Mouse (Mus musculus): Measurements from ENCODE around the gene 4930562C15Rik.
"Not testable (repeated sequence)": the region's sequence is repeated elsewhere in the genome, so short reads cannot be mapped to it uniquely, and the experiment has no call there.

Gene 4930562C15Rik

GRCm38 (mm10) chr16:4835191-4835590, at the start of gene 4930562C15Rik:
Gene 4930562C15Rik, plus strand, starts transcription at chr16:4835416.
- no peak for DNase-seq (ENCODE audit: low spot score in 2 of 2)

- DNase-seq (ENCODE audit: low spot score in 2 of 2) = no peak
These were observed 49.5 kb upstream of the 4930562C15Rik start for GRCm38 (mm10) chr16:4785706-4786105.

- no peak for DNase-seq (ENCODE audit: low spot score in 2 of 2)
These were observed 47.0 kb upstream of the 4930562C15Rik start for GRCm38 (mm10) chr16:4788176-4788575.

GRCm38 (mm10) chr16:4789311-4789768, 45.9 kb upstream of the 4930562C15Rik start:
- no peak for DNase-seq (ENCODE audit: low spot score in 2 of 2)

GRCm38 (mm10) chr16:4789810-4790559, 45.2 kb upstream of the 4930562C15Rik start, which contains the start of gene Cdip1:
Gene Cdip1, minus strand, starts transcription at chr16:4790292.
- peak; percentile 92 to 94 for DNase-seq (ENCODE audit: low spot score in 2 of 2)

- DNase-seq (ENCODE audit: low spot score in 2 of 2) = no peak
These were observed 43.9 kb upstream of the 4930562C15Rik start for GRCm38 (mm10) chr16:4791332-4791731.

GRCm38 (mm10) chr16:4796631-4797030, 38.6 kb upstream of the 4930562C15Rik start:
- DNase-seq (ENCODE audit: low spot score in 2 of 2) = no peak

- no peak for DNase-seq (ENCODE audit: low spot score in 2 of 2)
These were observed 16.9 kb upstream of the 4930562C15Rik start for GRCm38 (mm10) chr16:4818349-4818748.

- DNase-seq (ENCODE audit: low spot score in 2 of 2) = not testable (repeated sequence)
These were observed 10.8 kb upstream of the 4930562C15Rik start for GRCm38 (mm10) chr16:4824466-4824865.

- DNase-seq (ENCODE audit: low spot score in 2 of 2) = no peak
These were observed 7.6 kb upstream of the 4930562C15Rik start for GRCm38 (mm10) chr16:4827639-4828038.

- no peak for DNase-seq (ENCODE audit: low spot score in 2 of 2)
These were observed 5.8 kb upstream of the 4930562C15Rik start for GRCm38 (mm10) chr16:4829271-4829900.

- DNase-seq (ENCODE audit: low spot score in 2 of 2) = peak in 1 of 2 experiments; percentile 36
These were observed 3.4 kb upstream of the 4930562C15Rik start for GRCm38 (mm10) chr16:4831650-4832419.

- DNase-seq (ENCODE audit: low spot score in 2 of 2) = no peak
These were observed 1.4 kb upstream of the 4930562C15Rik start for GRCm38 (mm10) chr16:4833858-4834257.

GRCm38 (mm10) chr16:4837631-4838030, 2.4 kb downstream of the 4930562C15Rik start:
- no peak for DNase-seq (ENCODE audit: low spot score in 2 of 2)

- DNase-seq (ENCODE audit: low spot score in 2 of 2) = no peak
These were observed 4.3 kb downstream of the 4930562C15Rik start for GRCm38 (mm10) chr16:4839552-4839951.

GRCm38 (mm10) chr16:4840231-4840630, 5.0 kb downstream of the 4930562C15Rik start:
- DNase-seq (ENCODE audit: low spot score in 2 of 2) = no peak

- DNase-seq (ENCODE audit: low spot score in 2 of 2) = peak in 1 of 2 experiments; percentile 56
These were observed 11.8 kb downstream of the 4930562C15Rik start for GRCm38 (mm10) chr16:4847041-4847440.

GRCm38 (mm10) chr16:4848090-4848489, 12.9 kb downstream of the 4930562C15Rik start:
- DNase-seq (ENCODE audit: low spot score in 2 of 2) = no peak

- DNase-seq (ENCODE audit: low spot score in 2 of 2) = no peak
These were observed 15.1 kb downstream of the 4930562C15Rik start for GRCm38 (mm10) chr16:4850361-4850760.

- DNase-seq (ENCODE audit: low spot score in 2 of 2) = no peak
These were observed 15.9 kb downstream of the 4930562C15Rik start for GRCm38 (mm10) chr16:4850938-4851628.

GRCm38 (mm10) chr16:4855046-4855650, 19.9 kb downstream of the 4930562C15Rik start:
- no peak for DNase-seq (ENCODE audit: low spot score in 2 of 2)
